9 mouse cellular contexts compared by ENCODE assay signal in the genomic region with DNA sequence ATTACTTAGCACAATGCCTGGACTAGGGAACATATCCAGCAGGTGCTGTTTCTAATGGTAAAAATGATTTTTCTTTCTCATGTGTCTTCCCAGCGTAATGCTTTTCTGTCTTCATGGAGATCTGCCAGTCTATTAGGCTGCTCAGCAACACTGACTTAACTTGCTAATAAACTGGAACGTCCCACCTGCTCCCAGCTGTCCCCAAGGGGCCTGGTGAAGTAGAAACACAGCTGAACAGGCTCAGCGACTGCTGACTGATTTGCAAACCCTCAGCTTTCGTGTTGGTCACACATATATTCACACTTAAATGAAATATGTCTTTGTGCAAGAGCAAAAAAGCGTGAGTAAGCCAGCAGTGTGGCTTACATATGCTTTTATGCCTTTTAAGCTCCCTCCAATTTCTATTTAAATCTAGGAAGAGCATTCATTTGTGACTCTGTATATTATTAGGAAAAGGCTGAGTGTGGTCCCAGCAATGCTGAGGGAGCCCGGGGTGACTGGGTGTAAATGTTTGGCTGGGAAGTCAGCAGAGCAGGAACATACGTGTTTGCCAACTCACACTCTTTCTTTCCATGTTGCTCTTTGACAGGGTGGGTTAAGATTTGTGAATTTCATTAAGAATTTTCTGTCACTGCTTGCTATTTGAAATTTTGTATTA.
A peak's percentile ranks its signal among the peaks of the same experiment; 100 is the strongest.
DNase-seq lines count a peak whose midpoint lies in the region; ATAC-seq and TF ChIP-seq lines count a peak whose summit lies in the region.
"Had no signal": no experiment of that assay in that cellular context is flagged by ENCODE, and none has a peak within 500 bp of the region (broad histone marks: within the 10 kb centered on the region; RNA-seq: fewer than 3 reads in every experiment).

No protein-coding gene starts in this region.

- H3K4me3 ChIP-seq in forebrain, embryonic 11.5 days (ENCODE audit: low read depth, low read length) = no peak overlapping the region
- no peak overlapping the region for H3K4me3 ChIP-seq in forebrain, embryonic 10.5 days
- no peak overlapping the region for H3K4me3 ChIP-seq in embryonic facial prominence, embryonic 14.5 days (ENCODE audit: low read depth, low read length)
- no peak overlapping the region for H3K4me3 ChIP-seq in hindbrain, embryonic 12.5 days
- no peak overlapping the region for H3K4me3 ChIP-seq in midbrain, postnatal 0 days (ENCODE audit: low read depth, low read length)

- 47% methylated on average over 7 of the region's 7 CpGs for whole genome bisulfite sequencing in forebrain, embryonic 11.5 days
- 65% methylated on average over 7 of the region's 7 CpGs for WGBS in forebrain, embryonic 10.5 days
- WGBS in embryonic facial prominence, embryonic 14.5 days = 46% methylated on average over 7 of the region's 7 CpGs
- WGBS in hindbrain, embryonic 12.5 days = 25% methylated on average over 7 of the region's 7 CpGs
- 21% methylated on average over 7 of the region's 7 CpGs for WGBS in midbrain, postnatal 0 days

- no peaks in the 10 kb centered on the region for H3K4me1 ChIP-seq in forebrain, embryonic 11.5 days (replicated peaks; ENCODE audit: control insufficient read depth, insufficient read depth, low read length)
- H3K4me1 ChIP-seq in forebrain, embryonic 10.5 days = peaks cover 10% of the 10 kb centered on the region
- no peaks in the 10 kb centered on the region for H3K4me1 ChIP-seq in embryonic facial prominence, embryonic 14.5 days (ENCODE audit: control insufficient read depth, insufficient read depth, low read length)
- peaks cover 11% of the 10 kb centered on the region for H3K4me1 ChIP-seq in hindbrain, embryonic 12.5 days
- no peaks in the 10 kb centered on the region for H3K4me1 ChIP-seq in midbrain, postnatal 0 days (ENCODE audit: insufficient read depth, low read length)

- H3K4me2 ChIP-seq in forebrain, embryonic 11.5 days (ENCODE audit: low read depth, low read length, severe bottlenecking) = no peak overlapping the region
- no peak overlapping the region for H3K4me2 ChIP-seq in embryonic facial prominence, embryonic 14.5 days (ENCODE audit: low read depth, low read length)
- no peak overlapping the region for H3K4me2 ChIP-seq in hindbrain, embryonic 12.5 days (replicated peaks)
- H3K4me2 ChIP-seq in midbrain, postnatal 0 days (ENCODE audit: low read depth, low read length, poor library complexity, severe bottlenecking) = no peak overlapping the region

- ATAC-seq in forebrain, embryonic 11.5 days (replicated peaks; ENCODE audit: low FRiP score) = peak; percentile 88
- ATAC-seq in embryonic facial prominence, embryonic 14.5 days (ENCODE audit: low read depth) = peak; percentile 95
- peak; percentile 97 for ATAC-seq in hindbrain, embryonic 12.5 days (ENCODE audit: low FRiP score)
- peak; percentile 71; the same call in 1 of the 2 replicates for ATAC-seq in midbrain, postnatal 0 days (ENCODE audit: low FRiP score)

- no peak overlapping the region for H3K9ac ChIP-seq in forebrain, embryonic 11.5 days (ENCODE audit: low read length)
- no peak overlapping the region for H3K9ac ChIP-seq in embryonic facial prominence, embryonic 14.5 days (ENCODE audit: low read depth, low read length)
- no peak overlapping the region for H3K9ac ChIP-seq in hindbrain, embryonic 12.5 days
- no peak overlapping the region for H3K9ac ChIP-seq in midbrain, postnatal 0 days (replicated peaks; ENCODE audit: low read length, poor library complexity, severe bottlenecking)

- H3K27ac ChIP-seq in forebrain, embryonic 11.5 days (ENCODE audit: low read depth, low read length) = peak overlapping the region; percentile 50; the same call in 1 of the 2 replicates
- H3K27ac ChIP-seq in forebrain, embryonic 10.5 days = no peak overlapping the region
- no peak overlapping the region for H3K27ac ChIP-seq in embryonic facial prominence, embryonic 14.5 days (replicated peaks; ENCODE audit: low read depth, low read length)
- peak overlapping the region; percentile 82 for H3K27ac ChIP-seq in hindbrain, embryonic 12.5 days
- H3K27ac ChIP-seq in midbrain, postnatal 0 days (ENCODE audit: low read depth, low read length) = no peak overlapping the region

- no peak for TF ChIP-seq CTCF in midbrain, postnatal 0 days (IDR thresholded peaks at IDR 0.05)

- no peaks in the 10 kb centered on the region for H3K9me3 ChIP-seq in forebrain, embryonic 11.5 days (ENCODE audit: control insufficient read depth, low read length)
- no peaks in the 10 kb centered on the region for H3K9me3 ChIP-seq in forebrain, embryonic 10.5 days
- no peaks in the 10 kb centered on the region for H3K9me3 ChIP-seq in embryonic facial prominence, embryonic 14.5 days (ENCODE audit: control insufficient read depth, low read length)
- no peaks in the 10 kb centered on the region for H3K9me3 ChIP-seq in hindbrain, embryonic 12.5 days (replicated peaks)
- no peaks in the 10 kb centered on the region for H3K9me3 ChIP-seq in midbrain, postnatal 0 days (ENCODE audit: low read length)

- peak; percentile 59 for DNase-seq in forebrain, embryonic 11.5 days (ENCODE audit: low spot score)
- no peak for DNase-seq in forebrain, embryonic 10.5 days (ENCODE audit: extremely low spot score, low spot score)
- DNase-seq in embryonic facial prominence, embryonic 14.5 days (ENCODE audit: low spot score) = peak; percentile 92
- DNase-seq in midbrain, postnatal 0 days (ENCODE audit: low spot score) = peak; percentile 81
- no peak for DNase-seq in adipocyte (ENCODE audit: low spot score)
- DNase-seq in adrenal gland, postnatal 10 days = no peak
- no peak for DNase-seq in kidney, adult 8-10 months
- DNase-seq: kidney, adult 11 months had no signal

- H3K36me3 ChIP-seq in forebrain, embryonic 11.5 days (ENCODE audit: control insufficient read depth, insufficient read depth, low read length) = no peaks in the 10 kb centered on the region
- no peaks in the 10 kb centered on the region for H3K36me3 ChIP-seq in forebrain, embryonic 10.5 days (replicated peaks)
- H3K36me3 ChIP-seq in embryonic facial prominence, embryonic 14.5 days (ENCODE audit: control insufficient read depth, insufficient read depth, low read length) = no peaks in the 10 kb centered on the region
- H3K36me3 ChIP-seq in hindbrain, embryonic 12.5 days = no peaks in the 10 kb centered on the region
- no peaks in the 10 kb centered on the region for H3K36me3 ChIP-seq in midbrain, postnatal 0 days (ENCODE audit: insufficient read depth, low read length)

- no peaks in the 10 kb centered on the region for H3K27me3 ChIP-seq in forebrain, embryonic 11.5 days (ENCODE audit: control insufficient read depth, insufficient read depth, low read length)
- H3K27me3 ChIP-seq in forebrain, embryonic 10.5 days (ENCODE audit: poor library complexity, severe bottlenecking) = no peaks in the 10 kb centered on the region
- H3K27me3 ChIP-seq in embryonic facial prominence, embryonic 14.5 days (replicated peaks; ENCODE audit: control insufficient read depth, insufficient read depth, low read length) = no peaks in the 10 kb centered on the region
- H3K27me3 ChIP-seq in hindbrain, embryonic 12.5 days = no peaks in the 10 kb centered on the region
- no peaks in the 10 kb centered on the region for H3K27me3 ChIP-seq in midbrain, postnatal 0 days (ENCODE audit: insufficient read depth, low read length)

Comparison
In these comparisons a context has a peak if more than half of its experiments do, and no peak if none do; other contexts are left out.
1. DNase-seq: peak in forebrain, embryonic 11.5 days (single experiment), embryonic facial prominence, embryonic 14.5 days (single experiment) and midbrain, postnatal 0 days (single experiment); none in forebrain, embryonic 10.5 days (single experiment), adipocyte (single experiment), adrenal gland, postnatal 10 days (single experiment) and kidney, adult 8-10 months (0 of 2).
2. H3K27ac ChIP-seq: peak in forebrain, embryonic 11.5 days (single experiment) and hindbrain, embryonic 12.5 days (single experiment); none in forebrain, embryonic 10.5 days (single experiment), embryonic facial prominence, embryonic 14.5 days (single experiment) and midbrain, postnatal 0 days (single experiment).
3. Peak in every context shown above with its lines, with median percentiles within 50 percentile points of each other: ATAC-seq.